In the genomic region with DNA sequence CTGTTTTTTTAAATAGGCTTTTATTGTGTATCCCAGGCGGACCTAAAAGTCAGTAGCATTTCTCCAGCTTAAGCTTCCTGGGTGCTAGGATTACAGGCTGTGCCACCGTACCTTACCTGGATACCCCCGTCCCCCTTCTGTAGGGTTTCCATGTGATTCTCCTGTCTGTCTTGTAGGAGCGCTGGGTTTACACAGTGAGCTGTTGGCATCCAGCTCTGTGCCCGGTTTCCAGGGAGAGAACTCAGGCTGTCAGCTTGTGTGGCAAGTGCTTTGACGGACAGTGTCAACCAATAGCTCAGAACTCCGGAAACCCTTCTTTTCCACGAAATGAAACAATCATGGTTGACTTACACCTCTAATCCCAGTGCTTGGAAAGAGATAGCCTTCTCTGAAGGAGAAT, we compare ENCODE assay signal across 22 mouse cellular contexts. TPM values are rescaled to one million over a fixed set of nuclear protein-coding genes. Genes with fewer than 3 reads are reported as not detected.
A peak's percentile ranks its signal among the peaks of the same experiment; 100 is the strongest.
DNase-seq lines count a peak whose midpoint lies in the region; TF ChIP-seq lines count a peak whose summit lies in the region.
"Had no signal": no experiment of that assay in that cellular context is flagged by ENCODE, and none has a peak within 500 bp of the region (broad histone marks: within the 10 kb centered on the region; RNA-seq: fewer than 3 reads in every experiment).

No protein-coding gene starts in this region.

- DNase-seq in cerebellum, adult 11-12 months = peak; percentile 80
- DNase-seq in cerebellum, adult 8-10 months = no peak
- DNase-seq in gastrocnemius, adult 2 months = peak; percentile 10
- DNase-seq in gastrocnemius, postnatal 14 days = no peak
- DNase-seq in left cerebral cortex, postnatal 4 days = peak; percentile 28
- DNase-seq in left cerebral cortex, postnatal 36 days (ENCODE audit: low spot score in 2 of 2) = no peak
- DNase-seq in cerebellum, postnatal 25 days = peak; percentile 72 to 76
- DNase-seq in left cerebral cortex, adult 8-10 months (ENCODE audit: low spot score in 2 of 2) = no peak
- DNase-seq: adrenal gland, postnatal 25 days; kidney, adult 9 months; kidney, postnatal 14 days; liver; lung, adult 2 months; lung, postnatal 14 days; right cerebral cortex, postnatal 25 days; thymus, postnatal 14 days had no signal

- H3K4me3 ChIP-seq in gastrocnemius, adult 2 months = no peak overlapping the region
- H3K4me3 ChIP-seq: heart, embryonic 13.5 days; hindbrain, embryonic 10.5 days; hindbrain, embryonic 15.5 days; intestine, embryonic 15.5 days; left cerebral cortex, adult 2 months had no signal

- no peak for TF ChIP-seq CTCF in gastrocnemius, adult 2 months (IDR thresholded peaks at IDR 0.05)

- intact Hi-C loops in gastrocnemius, adult 2 months (cut with DNase I) = loop anchor here (5.0 kb wide), 1 partner anchor 32 kb away; no protein-coding TSS in a partner anchor
- intact Hi-C loops in gastrocnemius, postnatal 14 days (cut with DNase I; ENCODE audit: low total_unique reads) = no loop called here
- intact Hi-C loops in left cerebral cortex, postnatal 4 days (cut with DNase I) = no loop called here
- intact Hi-C loops in left cerebral cortex, postnatal 36 days (cut with DNase I) = no loop called here

- peak overlapping the region; percentile 57; the same call in 1 of the 2 replicates for H3K27ac ChIP-seq in gastrocnemius, adult 2 months
- H3K27ac ChIP-seq: heart, embryonic 13.5 days; hindbrain, embryonic 10.5 days; hindbrain, embryonic 15.5 days; intestine, embryonic 15.5 days; left cerebral cortex, adult 2 months; liver, embryonic 14.5 days had no signal

RNA-seq across cellular contexts. Expression of a gene that starts 15.7 kb away (rescaled TPM):
- total RNA-seq in gastrocnemius, adult 2 months (2021) = 1 to 10 TPM; 5.6 to 7.8 TPM
- total RNA-seq in gastrocnemius, postnatal 14 days (2021) = 10 to 100 TPM; 12.3 to 14.3 TPM
- 10 to 100 TPM; 52.1 to 57.0 TPM for total RNA-seq in left cerebral cortex, postnatal 4 days (2021)
- total RNA-seq in left cerebral cortex, postnatal 36 days (2021) = 100 to 1,000 TPM in 1 of 2 experiments, 10 to 100 TPM in 1; 85.1 to 102 TPM
- total RNA-seq in left cerebral cortex, adult 8-10 months (2022) = 10 to 100 TPM; 66.8 to 82.4 (median 72.3) TPM

Comparison
In these comparisons a context has a peak if more than half of its experiments do, and no peak if none do; other contexts are left out.
1. DNase-seq: peak in cerebellum, adult 11-12 months (single experiment), gastrocnemius, adult 2 months (single experiment), left cerebral cortex, postnatal 4 days (single experiment) and cerebellum, postnatal 25 days (2 of 2); none in cerebellum, adult 8-10 months (single experiment), gastrocnemius, postnatal 14 days (single experiment), left cerebral cortex, postnatal 36 days (0 of 2) and left cerebral cortex, adult 8-10 months (0 of 2).